Mouse (Mus musculus) cerebellum, postnatal 25 days (tissue): ENCODE measurements at regions not wholly inside any gene's neighbourhood (a gene's known extent, or its start where the extent isn't known, plus 50 kb on each side); places are given as distances from the start of the nearest gene placed in this dataset.
A peak's percentile ranks its signal among the peaks of the same experiment; 100 is the strongest.

Experiments used
- DNase-seq, 2 experiments: peaks; one replicate each; pipeline ENCODE4 v3.0.0; 2021; ENCODE audit warnings: mixed read lengths in 2 of 2

DNA sequence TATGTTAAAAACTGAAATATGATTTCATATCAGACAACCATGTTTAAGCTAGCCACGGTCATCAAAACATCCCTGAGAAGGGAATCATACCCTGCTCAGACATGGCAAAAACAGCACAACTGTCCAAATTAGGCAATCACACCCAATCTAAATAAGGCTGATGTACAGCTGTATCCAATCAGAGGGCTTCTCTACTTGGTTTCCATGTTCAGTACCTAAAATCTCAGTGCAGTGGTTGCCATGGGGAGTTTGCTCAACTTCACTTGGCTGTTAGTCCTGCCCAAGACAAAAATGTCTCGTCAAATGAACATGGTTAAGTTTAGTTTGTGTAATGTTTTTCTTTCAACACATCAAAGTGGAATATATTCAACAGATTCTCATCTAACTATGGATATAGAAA lies 987.0 kb downstream of the Cdh9 start:
- no peak for DNase-seq

DNA sequence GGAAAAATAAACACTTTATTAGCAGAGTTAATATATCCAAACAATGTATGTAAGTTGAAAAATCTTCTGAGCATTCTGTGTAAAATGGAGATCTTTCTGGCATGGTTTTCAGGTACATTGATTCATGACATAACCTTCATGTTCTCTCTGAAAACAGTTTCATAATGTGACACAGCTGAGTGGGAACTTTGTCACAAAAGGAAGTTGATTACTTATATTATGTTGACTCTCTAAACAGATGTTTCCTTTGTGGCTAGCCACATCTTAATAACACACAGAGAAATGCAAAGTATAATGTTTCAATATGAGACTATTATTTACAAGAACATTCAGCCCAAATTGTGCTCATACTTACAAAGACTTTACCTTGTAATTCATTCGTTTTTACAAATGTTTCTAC lies 1002.1 kb downstream of the Cdh9 start:
- no peak for DNase-seq

DNA sequence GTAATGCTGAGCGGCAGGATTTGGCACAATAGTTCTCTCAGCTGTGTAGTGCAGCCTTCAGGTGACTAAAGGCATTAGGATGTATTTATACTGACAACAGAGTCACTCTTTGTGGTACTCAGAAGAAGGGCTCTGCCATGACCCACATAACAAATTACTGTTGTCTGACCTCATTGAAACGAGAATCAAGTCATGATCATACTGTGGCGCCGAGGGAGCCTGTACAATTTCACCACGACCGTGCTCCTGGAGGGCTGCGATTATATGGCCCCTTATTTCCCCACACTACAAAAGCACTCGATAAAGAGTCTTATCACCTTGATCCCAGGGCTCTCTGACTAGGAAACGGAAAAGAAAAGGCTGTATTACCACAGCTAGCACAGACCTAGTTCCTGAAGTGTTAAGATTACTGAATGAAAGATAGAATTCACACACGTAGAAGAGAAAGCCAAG lies 1041.7 kb downstream of the Cdh9 start:
- no peak for DNase-seq

DNA sequence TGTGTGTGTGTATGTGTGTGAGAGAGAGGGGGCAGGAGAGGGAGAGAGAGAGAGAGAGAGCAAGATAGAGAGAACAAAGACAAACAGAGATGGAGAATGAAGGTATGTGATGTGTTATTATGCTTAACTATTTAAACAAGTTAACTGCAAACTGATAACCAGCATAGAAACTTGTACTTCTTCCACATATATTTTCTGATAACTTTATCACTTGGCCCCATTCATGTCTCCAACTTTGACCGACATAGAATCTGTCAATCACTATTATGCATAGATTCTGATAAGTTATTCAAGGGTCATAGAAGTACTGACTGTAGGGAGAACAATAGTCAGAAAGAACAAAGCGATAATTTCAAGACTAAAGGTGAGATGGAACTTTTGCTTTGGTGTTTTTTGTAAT lies 1039.0 kb upstream of the Cdh10 start:
- no peak for DNase-seq

DNA sequence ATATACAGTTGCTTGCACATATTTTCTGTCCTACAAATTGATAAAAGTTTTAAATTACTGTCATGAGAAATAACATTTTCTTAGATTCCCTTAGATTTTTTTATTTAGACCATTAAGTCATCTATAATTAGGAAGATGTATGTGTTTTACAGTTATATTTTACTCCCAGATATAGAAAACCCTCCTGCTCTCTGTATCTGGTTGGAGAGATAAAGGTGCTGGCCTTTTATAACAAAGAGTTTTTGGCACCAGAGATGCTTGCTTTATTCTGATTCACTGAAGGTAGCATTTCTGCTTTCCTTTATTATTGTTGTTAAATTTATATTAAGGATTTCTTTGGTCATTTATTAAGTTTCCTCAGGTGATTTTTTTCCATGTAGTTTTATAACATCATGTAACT lies 1035.4 kb upstream of the Cdh10 start:
- DNase-seq = no peak

DNA sequence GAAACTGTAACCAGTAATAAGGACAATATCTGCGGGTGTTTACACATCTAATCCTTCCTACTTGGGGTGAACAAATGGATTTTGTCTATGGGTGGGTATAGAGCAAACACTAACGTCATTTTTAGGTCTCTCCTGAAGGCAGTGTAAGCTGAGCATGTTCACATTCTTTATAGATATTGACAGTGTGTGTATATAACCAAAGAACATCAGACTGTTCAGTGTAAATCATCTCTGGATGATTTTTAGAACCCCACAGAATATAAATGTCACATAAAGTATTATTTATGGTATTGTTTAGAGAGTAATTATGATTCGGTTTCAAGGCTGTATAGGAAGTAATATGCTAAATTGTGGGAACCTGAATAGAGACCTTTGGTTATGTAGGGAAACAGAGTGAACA lies 1021.2 kb upstream of the Cdh10 start:
- DNase-seq = no peak

DNA sequence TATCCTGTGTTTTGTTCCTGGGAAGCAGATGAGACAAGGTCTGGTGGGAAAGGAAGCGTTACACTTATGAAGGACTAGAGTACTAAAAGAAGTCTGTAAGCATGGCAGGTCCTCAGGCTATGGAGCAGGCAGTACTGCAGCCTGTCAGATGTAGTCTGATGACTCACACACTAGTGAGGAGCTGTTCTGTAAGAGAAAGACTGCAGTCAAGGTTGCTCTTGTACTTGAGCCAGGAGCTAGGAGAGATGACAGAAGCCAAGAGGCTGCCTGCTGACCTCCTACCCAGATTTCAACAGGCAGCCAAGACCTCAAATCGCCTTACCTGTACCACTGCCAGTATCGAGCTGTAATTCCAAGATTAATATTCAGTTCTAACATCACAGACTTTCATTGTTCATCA lies 1017.3 kb upstream of the Cdh10 start:
- peak; percentile 71 to 79 for DNase-seq

DNA sequence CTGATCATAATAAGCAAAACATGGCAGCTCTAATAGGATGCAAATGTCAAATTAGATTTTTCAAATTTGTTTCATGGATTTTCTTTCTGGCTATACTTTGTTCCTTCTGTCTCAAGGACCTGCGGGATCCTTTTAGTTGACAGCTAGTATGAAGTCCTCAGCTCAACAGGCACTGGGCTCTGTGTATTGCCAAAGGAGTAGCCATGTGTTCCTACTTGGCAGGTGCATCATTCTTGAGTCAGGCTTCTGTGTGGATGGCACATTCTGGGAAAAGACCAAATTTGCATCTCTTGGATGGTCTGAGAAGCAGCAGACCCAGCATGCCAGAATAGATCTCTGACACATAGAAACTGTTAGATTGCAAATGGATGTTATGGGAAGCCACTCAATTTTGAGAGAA lies 1015.6 kb upstream of the Cdh10 start:
- DNase-seq = peak; percentile 67 to 76

DNA sequence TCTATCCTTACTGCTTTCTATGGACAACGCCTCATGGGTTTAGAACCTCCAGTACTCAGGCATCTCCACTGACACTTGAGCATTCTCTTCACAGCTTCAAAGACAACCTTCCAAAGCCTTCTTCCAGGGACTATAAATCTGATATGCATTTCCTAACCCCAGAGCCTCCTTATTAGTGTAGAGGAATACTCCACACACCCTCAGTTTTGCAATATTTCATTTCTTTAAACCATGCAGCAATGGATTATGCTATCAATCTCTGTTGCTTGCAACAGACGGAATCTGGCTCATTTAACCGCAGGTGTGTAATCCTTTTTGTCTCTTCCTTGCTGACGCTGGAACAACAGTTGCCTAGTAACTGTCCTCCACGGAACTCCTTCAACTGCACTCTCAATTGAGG lies 988.4 kb upstream of the Cdh10 start:
- no peak for DNase-seq

DNA sequence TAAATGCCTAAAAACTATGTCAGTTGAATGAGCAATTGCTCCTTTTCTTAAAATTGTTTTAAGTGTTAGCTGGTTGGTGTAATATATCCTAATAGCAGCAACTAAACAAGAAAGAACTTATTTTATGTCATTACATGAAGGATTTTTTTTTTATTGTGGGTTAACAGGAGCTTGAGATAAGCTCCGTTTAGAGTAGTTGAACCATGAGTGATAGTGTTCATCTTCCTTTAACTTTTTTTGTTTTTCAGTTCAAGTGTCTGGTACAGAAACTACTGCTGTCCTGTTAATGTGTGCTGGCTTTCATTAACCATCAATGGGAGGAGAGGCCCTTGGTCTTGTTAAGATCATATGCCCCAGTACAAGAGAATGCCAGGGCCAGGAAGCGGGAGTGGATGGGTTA lies 986.8 kb upstream of the Cdh10 start:
- DNase-seq = no peak

DNA sequence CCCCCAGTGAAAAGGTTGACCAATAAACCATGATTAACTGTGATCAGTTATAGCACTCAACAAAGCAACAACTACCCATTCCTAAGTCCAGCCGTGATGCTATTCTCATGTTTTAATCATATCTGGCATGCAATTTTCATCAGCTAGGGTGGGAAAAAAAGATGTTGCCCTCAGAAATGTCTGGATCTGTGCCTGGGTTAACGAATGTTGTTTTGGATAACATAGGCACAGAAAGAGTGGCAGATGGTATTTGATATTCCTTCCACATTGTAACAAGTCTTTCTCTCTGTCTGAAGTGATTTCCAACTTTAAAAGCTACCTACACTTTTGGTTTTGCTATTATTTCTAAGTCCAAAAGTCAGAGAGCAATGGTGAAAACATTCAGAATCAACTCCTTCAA lies 938.6 kb upstream of the Cdh10 start:
- DNase-seq = no peak

DNA sequence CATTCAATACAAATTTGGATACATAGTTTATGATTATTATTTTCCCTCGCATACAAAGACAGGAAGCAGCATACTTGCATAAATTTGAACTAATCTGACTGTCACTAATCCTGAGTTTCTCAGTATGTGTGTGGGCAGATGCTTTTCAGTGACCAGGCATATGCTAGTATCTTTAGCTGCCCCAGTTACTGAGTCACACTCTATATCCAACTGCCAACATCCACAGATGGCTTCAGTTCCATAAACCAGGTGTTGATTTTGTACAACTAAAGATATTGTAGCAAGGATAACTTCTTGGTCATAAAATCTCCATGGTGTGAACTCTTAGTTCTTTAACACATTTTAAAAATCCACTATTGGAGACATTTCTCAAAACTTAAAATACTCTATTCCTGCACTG lies 929.4 kb upstream of the Cdh10 start:
- no peak for DNase-seq

DNA sequence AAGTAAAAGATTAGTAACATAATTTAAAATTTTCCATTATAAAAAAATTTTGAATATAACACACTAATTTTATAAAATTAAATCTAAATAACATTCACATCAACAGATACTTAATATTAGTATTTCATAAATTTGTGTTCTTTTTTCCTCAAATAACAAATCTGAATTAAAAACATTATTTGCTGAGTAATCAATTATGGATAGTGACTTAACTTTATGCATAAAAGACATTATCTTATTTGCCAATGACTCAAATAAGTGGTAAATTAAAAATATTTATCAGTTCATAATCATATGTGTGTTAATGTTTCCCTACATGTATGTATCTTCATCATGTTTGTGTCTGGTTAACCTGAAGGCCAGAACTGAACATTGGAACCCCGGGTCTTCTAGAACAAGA lies 918.7 kb upstream of the Cdh10 start:
- no peak for DNase-seq

DNA sequence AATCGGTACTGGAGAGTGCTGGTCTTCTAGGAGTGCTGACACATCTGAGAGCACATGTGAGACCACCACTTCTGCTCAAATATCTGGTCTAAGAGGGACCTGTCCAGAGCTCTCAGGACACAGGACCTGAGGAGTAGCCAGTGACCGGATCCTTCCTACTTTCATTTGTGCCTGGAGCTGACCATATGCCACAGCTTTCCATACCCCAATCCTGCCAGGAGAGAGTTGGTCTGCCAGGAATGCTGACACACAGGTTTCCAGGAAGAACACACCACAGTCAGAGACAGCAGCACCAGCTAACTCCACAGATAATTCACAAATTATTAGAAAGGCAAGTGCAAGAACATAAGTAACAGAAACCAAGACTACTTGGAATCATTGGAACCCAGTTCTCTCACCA lies 906.5 kb upstream of the Cdh10 start:
- peak; percentile 55 to 63 for DNase-seq

DNA sequence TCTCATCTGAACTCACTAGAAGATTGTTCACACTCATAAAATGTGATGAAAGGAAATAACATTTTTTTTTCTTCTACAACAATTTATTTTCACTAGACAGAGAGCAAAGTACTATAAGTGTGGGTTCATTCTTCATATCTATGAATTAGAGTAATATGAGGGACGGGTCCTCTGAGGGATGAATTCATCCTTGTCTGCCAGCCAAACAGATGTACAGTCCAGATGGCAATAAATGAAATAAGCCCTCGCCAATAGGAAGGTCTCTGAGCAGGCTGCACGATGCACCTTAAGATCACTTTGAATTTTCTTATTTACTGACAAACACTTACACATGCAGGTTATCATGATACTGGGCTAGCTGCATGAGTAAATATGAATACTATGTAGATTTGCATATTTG lies 886.2 kb upstream of the Cdh10 start:
- DNase-seq = no peak

DNA sequence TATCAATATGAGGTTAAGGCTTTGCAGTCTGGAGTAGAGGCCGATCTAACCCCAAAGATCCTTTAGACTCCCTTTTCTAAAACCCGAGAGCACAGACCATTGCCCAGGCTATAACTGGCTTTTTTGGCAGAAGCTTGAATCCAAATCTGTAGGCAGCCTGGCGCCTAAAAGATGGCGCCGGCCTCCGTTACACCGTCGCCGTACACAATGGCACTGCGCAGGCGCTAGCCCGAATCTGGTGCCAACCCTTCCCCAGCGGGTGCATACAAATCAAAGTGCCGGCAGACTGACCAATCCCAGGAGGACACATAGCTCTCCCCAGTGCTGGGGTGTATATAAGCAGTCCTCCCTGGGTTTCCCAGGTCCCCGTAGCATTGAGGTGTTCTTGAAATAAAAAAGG lies 884.9 kb upstream of the Cdh10 start:
- no peak for DNase-seq

DNA sequence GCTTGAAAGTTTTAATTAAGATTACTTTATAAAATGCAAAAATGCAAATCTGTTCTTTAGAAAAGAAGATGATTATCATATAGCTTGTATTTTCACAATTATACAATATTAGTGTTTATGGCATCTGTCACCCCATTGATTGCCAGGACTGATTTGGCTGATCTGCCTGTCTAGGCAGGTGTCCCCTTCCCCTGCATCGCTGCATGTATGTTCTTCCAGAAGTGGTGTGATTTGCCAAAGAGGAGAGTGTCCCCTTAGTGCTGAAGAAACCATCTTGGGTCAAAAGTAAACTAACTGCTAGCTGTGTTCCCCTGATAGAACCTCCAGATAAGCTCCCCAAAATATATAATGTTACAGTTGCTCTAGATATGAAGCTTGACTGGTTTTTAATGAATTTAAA lies 883.3 kb upstream of the Cdh10 start:
- DNase-seq = peak; percentile 24 to 54

DNA sequence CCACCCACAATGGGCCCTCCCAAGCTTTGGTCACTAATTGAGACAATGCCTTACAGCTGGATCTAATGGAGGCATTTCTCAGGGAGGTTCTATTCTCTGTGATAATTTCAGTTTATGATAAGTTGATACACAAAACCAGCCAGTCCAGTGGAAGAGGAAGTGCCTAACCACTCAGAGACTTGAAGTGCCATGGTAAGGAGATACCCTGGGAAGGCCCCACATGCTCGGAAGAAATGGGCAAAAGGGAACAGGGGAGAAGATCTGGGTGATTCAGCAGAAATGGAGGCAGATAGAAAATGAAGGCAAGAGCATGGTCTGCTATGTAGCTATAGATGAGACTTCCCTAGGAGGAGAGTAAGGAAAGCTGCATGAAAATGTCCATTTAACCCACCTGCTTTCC lies 856.0 kb upstream of the Cdh10 start:
- DNase-seq = no peak

DNA sequence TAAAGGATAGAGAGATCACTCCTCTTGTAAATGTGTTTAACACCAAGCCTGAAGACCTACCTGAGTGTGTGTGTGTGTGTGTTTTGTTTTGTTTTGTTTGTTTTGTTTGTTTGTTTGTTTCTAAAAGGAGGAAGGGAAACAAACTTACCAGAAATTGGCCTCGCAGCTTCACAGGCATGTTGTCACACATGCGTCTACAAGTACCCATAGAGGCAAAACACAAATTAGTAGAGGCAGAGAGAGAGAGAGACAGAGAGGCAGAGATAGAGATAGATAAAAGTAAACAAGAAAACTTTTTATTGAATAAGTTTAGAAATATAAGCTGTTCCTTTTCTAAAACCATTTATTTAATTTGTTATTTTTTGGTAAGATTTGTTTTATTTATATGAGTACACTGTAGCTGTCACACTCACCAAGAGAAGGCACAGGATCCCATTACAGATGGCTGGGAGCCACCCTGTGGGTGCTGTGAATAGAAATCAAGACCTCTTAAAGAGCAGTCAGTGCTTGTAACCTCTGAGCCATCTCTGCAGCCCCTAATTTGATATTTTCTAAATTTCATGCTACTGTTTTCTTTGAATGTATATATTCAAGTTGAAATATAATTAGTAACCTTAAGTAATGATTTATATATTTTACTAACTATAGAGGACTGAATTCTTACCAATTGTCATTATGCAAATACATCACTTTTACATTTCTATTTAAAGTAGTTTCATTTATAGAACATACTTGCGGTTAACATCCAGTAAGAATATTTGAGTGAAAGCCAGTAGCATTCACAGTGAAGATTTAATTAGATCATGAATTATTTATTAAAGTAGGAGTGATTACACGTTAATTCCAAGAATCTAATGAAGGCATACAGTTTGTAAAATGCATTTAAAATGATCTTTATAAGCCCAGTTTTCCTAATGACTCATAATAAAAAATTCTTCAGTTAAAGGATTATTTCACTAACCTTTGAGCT lies 855.2 kb upstream of the Cdh10 start:
- DNase-seq = no peak

DNA sequence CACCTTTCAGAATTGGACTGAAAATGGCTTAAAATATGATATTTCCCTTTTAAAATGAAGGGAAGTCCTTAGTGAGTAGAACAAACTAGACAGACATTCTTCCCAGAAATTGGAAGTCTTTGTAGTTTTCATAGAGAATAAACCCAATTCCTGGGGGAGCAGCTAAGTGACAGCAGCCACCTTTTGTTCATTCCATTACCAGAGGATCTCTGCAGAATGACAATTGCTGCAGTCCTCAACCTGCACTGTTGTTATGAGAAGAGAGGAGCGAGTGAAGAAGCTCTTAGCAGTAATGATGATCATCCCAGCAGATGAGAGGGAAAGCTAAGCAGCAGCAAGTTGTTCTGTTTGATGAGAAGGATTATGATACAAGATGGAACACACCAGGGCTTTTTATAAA lies 831.0 kb upstream of the Cdh10 start:
- DNase-seq = no peak

DNA sequence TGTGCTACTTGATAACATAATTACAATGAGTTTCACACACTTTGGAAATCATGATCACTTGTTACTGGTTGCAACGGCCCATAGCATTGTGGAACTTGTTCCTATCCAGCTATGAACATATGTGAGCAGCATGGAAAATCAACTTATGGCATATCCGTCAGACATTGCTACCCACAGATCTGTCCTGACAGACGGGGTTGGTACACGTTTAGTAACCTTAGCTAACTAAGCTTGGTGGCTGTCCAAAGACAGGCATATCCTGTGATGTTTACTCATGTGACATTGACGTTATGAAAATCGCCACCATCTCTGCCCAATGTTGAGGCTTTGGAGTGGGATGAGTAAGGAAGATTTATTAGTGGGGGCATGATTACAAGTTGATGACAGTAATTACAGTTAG lies 786.1 kb upstream of the Cdh10 start:
- no peak for DNase-seq

DNA sequence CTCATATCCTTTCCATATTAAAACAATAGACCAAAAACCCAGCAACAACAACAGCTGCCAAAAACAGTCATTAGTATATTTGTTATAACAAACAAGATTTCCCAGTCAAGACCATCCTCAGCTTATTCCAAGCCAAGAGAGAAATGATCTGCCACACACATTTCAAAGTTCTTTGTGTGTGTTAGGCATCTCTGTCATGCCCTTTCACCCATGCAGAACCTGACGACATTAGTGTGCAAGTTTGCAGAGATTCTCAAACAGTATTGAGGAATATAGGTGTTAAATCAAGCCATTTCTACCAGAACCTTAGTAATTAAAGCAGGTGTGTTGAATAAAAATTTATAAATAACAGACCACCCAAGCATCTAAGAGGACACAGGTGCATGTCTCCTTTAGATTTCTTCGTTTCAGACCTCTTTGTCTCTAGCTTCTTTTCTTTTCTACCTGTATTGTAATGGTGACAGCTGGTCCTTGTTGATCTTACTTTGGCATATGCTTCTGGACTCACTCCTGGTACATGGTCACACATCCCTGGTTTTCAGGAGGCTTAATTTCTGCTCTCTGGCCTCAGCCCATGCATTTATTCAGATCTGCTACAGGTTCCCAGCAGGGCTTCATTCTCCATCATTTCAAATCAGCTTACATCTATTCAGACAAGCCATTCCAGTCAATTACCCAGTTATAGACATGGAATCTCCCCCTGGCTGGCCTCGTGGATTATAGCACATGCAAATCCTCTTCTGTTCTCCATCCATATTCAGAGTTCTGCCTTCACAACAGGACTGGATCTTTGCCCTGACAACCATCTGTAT lies 766.3 kb upstream of the Cdh10 start:
- DNase-seq = peak; percentile 25 to 54

DNA sequence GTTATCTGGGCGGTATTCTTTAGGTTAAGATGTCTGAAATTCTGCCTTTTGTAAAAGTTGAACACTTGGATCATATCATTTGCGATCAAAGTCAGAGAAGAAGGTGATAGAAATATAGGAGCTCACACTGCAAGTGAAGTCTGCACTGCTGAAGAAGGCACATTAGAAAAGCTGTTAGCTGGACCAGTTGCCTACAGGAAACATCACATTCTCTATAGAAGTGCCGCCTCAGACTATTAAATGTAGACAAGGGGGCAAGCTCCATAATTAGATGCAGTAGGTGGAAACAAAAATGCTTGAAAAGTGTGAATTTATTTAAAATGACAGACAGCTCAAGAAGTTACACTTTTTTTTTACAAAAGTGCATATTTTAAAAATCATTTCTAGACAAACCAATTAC lies 753.2 kb upstream of the Cdh10 start:
- no peak for DNase-seq

DNA sequence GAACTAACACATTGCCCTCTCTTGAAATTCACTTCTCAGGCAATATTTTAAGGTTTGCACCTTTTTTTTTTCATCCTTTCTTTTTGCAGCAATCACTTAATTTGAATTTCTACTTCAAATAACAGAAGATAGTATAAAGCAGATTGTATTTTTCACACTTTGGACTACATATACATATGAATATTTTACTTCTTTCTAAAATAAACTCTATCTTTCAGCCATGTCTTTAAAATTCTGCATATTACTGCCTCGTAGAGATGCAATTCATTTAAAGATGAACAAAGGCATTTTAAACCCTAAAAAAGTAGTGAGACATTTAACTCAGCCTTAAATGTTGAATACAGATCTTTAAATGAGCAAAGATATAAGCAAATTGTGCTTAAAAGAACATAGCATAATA lies 739.1 kb upstream of the Cdh10 start:
- no peak for DNase-seq
